Mouse (Mus musculus): ENCODE results near the gene Olfr834. TPM values are rescaled to one million over a fixed set of nuclear protein-coding genes. Genes with fewer than 3 reads are reported as not detected.

Olfr834 gene
- total RNA-seq (2012; rRNA removed) (not detected in 2 replicates), total RNA-seq (2014; rRNA removed) (not detected in 2 replicates), polyA plus RNA-seq (2012; ENCODE audit: insufficient read length, low read depth) (not detected in 2 replicates)

DNA sequence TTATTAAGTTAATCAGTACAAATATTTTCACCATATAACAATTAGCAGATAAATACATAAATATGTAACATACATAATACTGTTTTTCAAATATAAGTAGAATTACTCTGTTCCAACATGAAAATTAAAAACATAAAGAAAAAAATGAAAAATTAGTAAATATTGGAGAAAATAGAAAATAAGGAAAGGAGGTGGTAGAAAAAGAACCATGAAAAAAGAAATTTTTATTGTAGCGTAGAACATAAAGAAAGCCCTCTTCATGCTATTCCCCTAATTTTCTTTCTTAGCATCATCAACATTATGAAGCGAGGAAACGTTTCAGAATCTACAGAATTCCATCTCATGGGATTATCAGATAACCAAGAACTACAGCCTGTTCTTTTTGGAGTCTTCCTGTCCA is at the start of gene Olfr834:
Olfr834 (plus strand) TSS at position 301 of the 400 bp plus-strand sequence.
- no peaks in the 10 kb centered on the region for H3K4me1 ChIP-seq (ENCODE audit: control insufficient read depth in 1 of 2, insufficient read depth in 2 of 2)
- no peak for DNase-seq (ENCODE audit: extremely low read depth)
- H3K36me3 ChIP-seq (replicated peaks in 1 of 2; ENCODE audit: control insufficient read depth in 1 of 2, insufficient read depth in 1 of 2, low read length in 1 of 2), result no peaks in the 10 kb centered on the region
- peaks cover 1% of the 10 kb centered on the region for H3K9me3 ChIP-seq (replicated peaks; ENCODE audit: low read length)
- H3K27me3 ChIP-seq (replicated peaks), result no peaks in the 10 kb centered on the region
- in situ Hi-C loops (cut with MboI; ENCODE audit: low pct_ligation_motif_present, low pct_unique_long_range_greater_than_20kb, low sequenced_read_pairs), result no loop called here
- no peak within 1 kb of the TSS for H3K4me2 ChIP-seq (ENCODE audit: insufficient read depth, low read depth, poor library complexity, severe bottlenecking)
- no peak within 1 kb of the TSS for H3K9ac ChIP-seq (ENCODE audit: insufficient read depth, low read depth)
- H3K27ac ChIP-seq (ENCODE audit: insufficient read depth, low read depth), result no peak within 1 kb of the TSS
- no peaks in the 10 kb centered on the region for H3K79me2 ChIP-seq (replicated peaks; ENCODE audit: control insufficient read depth, extremely low read depth, insufficient read depth, poor library complexity, severe bottlenecking)
- H3K4me3 ChIP-seq (replicated peaks in 1 of 3; ENCODE audit: low read depth in 2 of 3, low read length in 2 of 3, poor library complexity in 1 of 3), result no peak within 1 kb of the TSS
- TF ChIP-seq POLR2AphosphoS2 (IDR thresholded peaks at IDR 0.05; ENCODE audit: low read depth, low read length) (no peak), RCOR1 (conservative IDR thresholded peaks at IDR 0.05; ENCODE audit: low read depth, low read length) (no peak), MAZ (IDR thresholded peaks at IDR 0.05; ENCODE audit: low read depth, low read length) (no peak), ELF1 (IDR thresholded peaks at IDR 0.05; ENCODE audit: low read depth, low read length) (no peak), SMC3 (IDR thresholded peaks at IDR 0.05; ENCODE audit: low read depth, low read length) (no peak), MYC (IDR thresholded peaks at IDR 0.05; ENCODE audit: low read depth, low read length) (no peak), CTCF (conservative IDR thresholded peaks at IDR 0.05 in 1 of 2, IDR thresholded peaks at IDR 0.05 in 1 of 2; ENCODE audit: low read depth in 2 of 2, low read length in 2 of 2) (no peak), SIN3A (IDR thresholded peaks at IDR 0.05; ENCODE audit: low read length) (no peak), JUN (IDR thresholded peaks at IDR 0.05; ENCODE audit: insufficient read depth, low read depth, low read length) (no peak)
- dilution Hi-C loops (cut with MboI; ENCODE audit: extremely low pct_ligation_motif_present, extremely low pct_unique_long_range_greater_than_20kb, low sequenced_read_pairs), result no loop called here

DNA sequence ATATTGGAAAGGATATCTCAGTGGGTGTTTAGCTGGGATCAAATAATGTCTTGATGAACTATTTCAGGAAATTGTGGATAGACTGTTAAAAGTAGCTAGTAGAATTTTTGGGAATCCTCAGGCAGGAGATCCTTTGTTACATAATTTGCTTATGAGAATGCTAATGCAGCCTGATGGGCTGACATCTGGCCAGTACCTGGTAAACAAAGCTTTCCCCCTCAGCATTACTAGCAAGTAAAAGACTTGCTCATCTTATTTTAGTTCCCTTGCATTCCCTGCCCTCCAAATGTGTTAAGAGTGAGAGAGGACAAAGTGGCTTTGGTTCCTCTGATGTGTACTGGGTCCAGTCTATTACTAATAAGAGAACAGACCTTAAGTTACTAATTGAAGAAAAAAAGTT is 25.8 kb upstream of the Olfr834 start:
- in situ Hi-C loops (cut with MboI; ENCODE audit: low pct_ligation_motif_present, low pct_unique_long_range_greater_than_20kb, low sequenced_read_pairs), result no loop called here

DNA sequence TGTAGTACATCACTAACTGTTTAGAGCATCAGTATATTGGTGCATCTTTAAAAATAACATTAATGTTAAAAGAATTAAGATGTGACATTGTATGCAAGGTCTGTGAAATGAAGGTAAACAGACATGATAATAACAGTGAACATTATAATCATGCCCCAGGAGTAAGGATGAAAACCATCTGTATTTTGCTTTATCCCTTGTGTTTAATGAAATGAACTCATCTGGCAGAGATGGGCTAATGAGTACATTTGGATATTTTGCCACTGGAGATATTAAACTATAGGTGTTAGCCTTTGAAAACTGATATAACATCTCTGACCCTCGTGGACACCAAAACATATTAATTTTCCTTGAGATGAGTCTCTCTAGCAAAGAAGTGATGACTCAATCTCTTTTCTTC is 44.6 kb downstream of the Olfr834 start, which contains the start of gene Olfr835:
Olfr835 (plus strand) TSS at position 301 of the 400 bp plus-strand sequence.
- Histone ChIP-seq H3K27me3 (replicated peaks) (no peaks in the 10 kb centered on the region), H3K9me3 (replicated peaks; ENCODE audit: low read length) (peaks cover 2% of the 10 kb centered on the region), H3K36me3 (replicated peaks in 1 of 2; ENCODE audit: control insufficient read depth in 1 of 2, insufficient read depth in 1 of 2, low read length in 1 of 2) (no peaks in the 10 kb centered on the region), H3K79me2 (replicated peaks; ENCODE audit: control insufficient read depth, extremely low read depth, insufficient read depth, poor library complexity, severe bottlenecking) (no peaks in the 10 kb centered on the region), H3K4me2 (ENCODE audit: insufficient read depth, low read depth, poor library complexity, severe bottlenecking) (no peak within 1 kb of the TSS), H3K9ac (ENCODE audit: insufficient read depth, low read depth) (no peak within 1 kb of the TSS), H3K4me3 (replicated peaks in 1 of 3; ENCODE audit: low read depth in 2 of 3, low read length in 2 of 3, poor library complexity in 1 of 3) (no peak within 1 kb of the TSS), H3K27ac (ENCODE audit: insufficient read depth, low read depth) (no peak within 1 kb of the TSS), H3K4me1 (ENCODE audit: control insufficient read depth in 1 of 2, insufficient read depth in 2 of 2) (no peaks in the 10 kb centered on the region)
- dilution Hi-C loops (cut with MboI; ENCODE audit: extremely low pct_ligation_motif_present, extremely low pct_unique_long_range_greater_than_20kb, low sequenced_read_pairs) (no loop called here), in situ Hi-C loops (cut with MboI; ENCODE audit: low pct_ligation_motif_present, low pct_unique_long_range_greater_than_20kb, low sequenced_read_pairs) (no loop called here)
- TF ChIP-seq POLR2A (IDR thresholded peaks at IDR 0.05; ENCODE audit: low read depth, low read length) (no peak), ZKSCAN1 (IDR thresholded peaks at IDR 0.05; ENCODE audit: borderline replicate concordance, low read depth, low read length) (no peak), ZC3H11A (IDR thresholded peaks at IDR 0.05; ENCODE audit: low read depth, low read length) (no peak), MAFK (IDR thresholded peaks at IDR 0.05; ENCODE audit: insufficient replicate concordance, low read length) (no peak), CTCF (conservative IDR thresholded peaks at IDR 0.05 in 1 of 2, IDR thresholded peaks at IDR 0.05 in 1 of 2; ENCODE audit: low read depth in 2 of 2, low read length in 2 of 2) (no peak), GABPA (IDR thresholded peaks at IDR 0.05; ENCODE audit: insufficient replicate concordance, low read depth, low read length) (no peak), JUND (conservative IDR thresholded peaks at IDR 0.05; ENCODE audit: low read depth, low read length) (no peak), HCFC1 (IDR thresholded peaks at IDR 0.05; ENCODE audit: low read depth, low read length) (no peak)
- DNase-seq (ENCODE audit: extremely low read depth), result no peak

More for the DNA sequence above, 25.8 kb upstream of the Olfr834 start:
- no peaks in the 10 kb centered on the region for H3K27me3 ChIP-seq (replicated peaks)
- H3K4me2 ChIP-seq (ENCODE audit: insufficient read depth, low read depth, poor library complexity, severe bottlenecking), result no peak overlapping the region
- H3K4me3 ChIP-seq (replicated peaks in 1 of 3; ENCODE audit: low read depth in 2 of 3, low read length in 2 of 3, poor library complexity in 1 of 3), result no peak overlapping the region
- no peak overlapping the region for H3K9ac ChIP-seq (ENCODE audit: insufficient read depth, low read depth)
- no peak for DNase-seq (ENCODE audit: extremely low read depth)
- no peaks in the 10 kb centered on the region for H3K4me1 ChIP-seq (ENCODE audit: control insufficient read depth in 1 of 2, insufficient read depth in 2 of 2)
- dilution Hi-C loops (cut with MboI; ENCODE audit: extremely low pct_ligation_motif_present, extremely low pct_unique_long_range_greater_than_20kb, low sequenced_read_pairs), result no loop called here
- H3K79me2 ChIP-seq (replicated peaks; ENCODE audit: control insufficient read depth, extremely low read depth, insufficient read depth, poor library complexity, severe bottlenecking), result no peaks in the 10 kb centered on the region
- peaks cover under 1% of the 10 kb centered on the region for H3K9me3 ChIP-seq (replicated peaks; ENCODE audit: low read length)
- H3K36me3 ChIP-seq (replicated peaks in 1 of 2; ENCODE audit: control insufficient read depth in 1 of 2, insufficient read depth in 1 of 2, low read length in 1 of 2), result no peaks in the 10 kb centered on the region
- H3K27ac ChIP-seq (ENCODE audit: insufficient read depth, low read depth), result no peak overlapping the region
- TF ChIP-seq GABPA (IDR thresholded peaks at IDR 0.05; ENCODE audit: insufficient replicate concordance, low read depth, low read length) (no peak), TBP (conservative IDR thresholded peaks at IDR 0.05; ENCODE audit: low read depth, low read length) (no peak), KAT2A (IDR thresholded peaks at IDR 0.05; ENCODE audit: insufficient replicate concordance, low read length) (no peak), CHD1 (IDR thresholded peaks at IDR 0.05; ENCODE audit: low read depth, low read length) (no peak), ELF1 (IDR thresholded peaks at IDR 0.05; ENCODE audit: low read depth, low read length) (no peak), NRF1 (IDR thresholded peaks at IDR 0.05; ENCODE audit: low read depth, low read length) (no peak), USF2 (conservative IDR thresholded peaks at IDR 0.05; ENCODE audit: low read depth, low read length) (no peak), MAX (IDR thresholded peaks at IDR 0.05; ENCODE audit: low read length) (no peak), IRF4 (IDR thresholded peaks at IDR 0.05; ENCODE audit: low read depth, low read length) (no peak)
